Mouse (Mus musculus): ENCODE measurements around the gene Cblb. TPM values are rescaled to one million over a fixed set of nuclear protein-coding genes. Genes with fewer than 3 reads are reported as not detected.

The Cblb gene
- polyA plus RNA-seq, 1 experiment = 26.5 TPM

DNA sequence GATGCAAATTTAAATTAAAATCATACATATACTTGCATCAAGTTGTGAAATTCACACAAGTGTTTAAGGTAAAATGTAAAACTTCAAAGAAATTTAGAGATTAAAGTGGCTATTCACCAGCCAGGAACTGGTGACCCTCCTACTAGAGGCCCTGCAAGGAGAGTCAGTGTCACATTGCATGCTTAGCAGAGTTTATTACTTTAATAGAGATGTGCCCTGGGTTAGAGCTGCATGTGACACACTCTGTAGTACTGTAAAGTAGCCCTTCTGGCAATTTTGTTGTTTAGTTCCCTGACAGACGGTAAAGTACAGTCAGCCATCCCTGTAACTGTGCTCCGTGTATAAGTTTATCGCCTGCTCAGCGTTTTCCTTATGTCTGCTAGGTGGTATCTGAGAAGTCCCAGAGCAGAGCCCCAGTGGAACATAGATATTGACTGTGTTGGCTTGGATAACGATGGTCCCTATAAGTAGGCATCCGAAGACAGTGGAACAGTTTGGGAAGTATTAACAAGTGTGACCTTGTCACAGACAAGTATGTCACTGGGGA lies 129.0 kb downstream of the Cblb start:
- TF ChIP-seq CTCF (IDR thresholded peaks at IDR 0.05; ENCODE audit: borderline replicate concordance, insufficient read depth, low read length) (no peak), POLR2A (IDR thresholded peaks at IDR 0.05; ENCODE audit: low read depth, low read length) (no peak)
- Histone ChIP-seq H3K27ac (ENCODE audit: insufficient read depth, low read length) (no peak overlapping the region), H3K4me1 (ENCODE audit: control insufficient read depth, insufficient read depth, low read length) (no peaks in the 10 kb centered on the region), H3K4me3 (ENCODE audit: insufficient read depth, low read length) (no peak overlapping the region)

GRCm38 (mm10) chr16:52164246-52164645 lies 133.2 kb downstream of the Cblb start:
- TF ChIP-seq POLR2A (IDR thresholded peaks at IDR 0.05; ENCODE audit: low read depth, low read length) (no peak), CTCF (IDR thresholded peaks at IDR 0.05; ENCODE audit: borderline replicate concordance, insufficient read depth, low read length) (no peak)
- H3K4me3 ChIP-seq (ENCODE audit: insufficient read depth, low read length) = no peak overlapping the region
- no peaks in the 10 kb centered on the region for H3K4me1 ChIP-seq (ENCODE audit: control insufficient read depth, insufficient read depth, low read length)
- H3K27ac ChIP-seq (ENCODE audit: insufficient read depth, low read length) = no peak overlapping the region

DNA sequence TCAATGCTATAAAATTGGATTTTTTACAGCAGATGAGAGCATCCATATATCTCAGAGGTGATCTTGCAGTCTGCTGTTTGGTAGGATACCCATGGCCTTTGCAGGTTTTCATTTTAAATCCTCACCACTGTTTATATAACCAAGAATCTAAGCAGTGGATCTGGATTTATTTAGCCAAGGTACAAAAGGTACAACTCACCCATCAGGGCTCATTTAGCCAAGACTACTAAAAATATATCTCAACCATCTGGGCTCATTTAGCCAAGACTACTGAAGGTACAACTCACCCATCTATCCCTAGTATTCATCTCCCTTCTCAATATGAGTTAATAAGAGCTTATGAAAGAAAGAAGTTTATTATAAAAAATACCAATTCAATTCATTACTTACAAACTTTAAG lies 142.2 kb downstream of the Cblb start:
- no peak overlapping the region for H3K27ac ChIP-seq (ENCODE audit: insufficient read depth, low read length)
- TF ChIP-seq POLR2A (IDR thresholded peaks at IDR 0.05; ENCODE audit: low read depth, low read length) (no peak), CTCF (IDR thresholded peaks at IDR 0.05; ENCODE audit: borderline replicate concordance, insufficient read depth, low read length) (no peak)

DNA sequence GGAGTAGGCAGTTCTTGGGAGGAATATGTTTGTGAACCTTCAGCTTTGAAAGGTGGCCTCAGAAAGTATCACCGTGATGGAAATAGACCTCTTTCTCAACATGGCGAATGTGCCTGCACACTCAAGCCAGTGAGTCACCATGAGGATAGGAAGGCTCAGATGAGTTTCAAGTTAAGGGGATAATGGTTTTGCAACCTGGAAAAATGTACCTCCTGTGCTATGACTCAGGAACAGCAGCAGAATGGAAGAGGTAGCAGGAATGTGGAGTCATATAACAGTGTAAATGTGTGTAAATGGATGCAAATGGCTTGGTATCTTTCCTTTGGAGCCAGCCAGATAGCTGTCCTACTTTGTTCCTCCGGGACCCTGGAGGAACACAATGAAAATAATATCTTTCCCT lies 148.8 kb downstream of the Cblb start:
- peaks cover 5% of the 10 kb centered on the region; the same call in 1 of the 2 replicates for H3K4me1 ChIP-seq (ENCODE audit: control insufficient read depth, insufficient read depth, low read length)
- TF ChIP-seq CTCF (IDR thresholded peaks at IDR 0.05; ENCODE audit: borderline replicate concordance, insufficient read depth, low read length) (no peak), POLR2A (IDR thresholded peaks at IDR 0.05; ENCODE audit: low read depth, low read length) (no peak)
- H3K27ac ChIP-seq (ENCODE audit: insufficient read depth, low read length) = no peak overlapping the region; the same call in 1 of the 2 replicates
- H3K4me3 ChIP-seq (ENCODE audit: insufficient read depth, low read length) = no peak overlapping the region

More for the DNA sequence above, 142.2 kb downstream of the Cblb start:
- Histone ChIP-seq H3K4me3 (ENCODE audit: insufficient read depth, low read length) (no peak overlapping the region), H3K4me1 (ENCODE audit: control insufficient read depth, insufficient read depth, low read length) (no peaks in the 10 kb centered on the region)

- Histone ChIP-seq H3K4me1 (ENCODE audit: control insufficient read depth, insufficient read depth, low read length) (peaks cover 5% of the 10 kb centered on the region; the same call in 1 of the 2 replicates), H3K27ac (ENCODE audit: insufficient read depth, low read length) (no peak overlapping the region), H3K4me3 (ENCODE audit: insufficient read depth, low read length) (no peak overlapping the region)
- TF ChIP-seq CTCF (IDR thresholded peaks at IDR 0.05; ENCODE audit: borderline replicate concordance, insufficient read depth, low read length) (peak; percentile 58; the same call in 1 of the 2 replicates), POLR2A (IDR thresholded peaks at IDR 0.05; ENCODE audit: low read depth, low read length) (no peak)
These were observed 151.0 kb downstream of the Cblb start for GRCm38 (mm10) chr16:52182057-52182456.

GRCm38 (mm10) chr16:52184350-52184749 lies 153.3 kb downstream of the Cblb start:
- H3K27ac ChIP-seq (ENCODE audit: insufficient read depth, low read length) = no peak overlapping the region
- no peak for TF ChIP-seq POLR2A (IDR thresholded peaks at IDR 0.05; ENCODE audit: low read depth, low read length)
- TF ChIP-seq CTCF (IDR thresholded peaks at IDR 0.05; ENCODE audit: borderline replicate concordance, insufficient read depth, low read length) = no peak
- peaks cover 5% of the 10 kb centered on the region; the same call in 1 of the 2 replicates for H3K4me1 ChIP-seq (ENCODE audit: control insufficient read depth, insufficient read depth, low read length)
- no peak overlapping the region for H3K4me3 ChIP-seq (ENCODE audit: insufficient read depth, low read length)

GRCm38 (mm10) chr16:52186731-52187130 lies 155.7 kb downstream of the Cblb start:
- Histone ChIP-seq H3K4me3 (ENCODE audit: insufficient read depth, low read length) (no peak overlapping the region), H3K4me1 (ENCODE audit: control insufficient read depth, insufficient read depth, low read length) (no peaks in the 10 kb centered on the region), H3K27ac (ENCODE audit: insufficient read depth, low read length) (no peak overlapping the region)
- TF ChIP-seq CTCF (IDR thresholded peaks at IDR 0.05; ENCODE audit: borderline replicate concordance, insufficient read depth, low read length) (no peak), POLR2A (IDR thresholded peaks at IDR 0.05; ENCODE audit: low read depth, low read length) (no peak)

DNA sequence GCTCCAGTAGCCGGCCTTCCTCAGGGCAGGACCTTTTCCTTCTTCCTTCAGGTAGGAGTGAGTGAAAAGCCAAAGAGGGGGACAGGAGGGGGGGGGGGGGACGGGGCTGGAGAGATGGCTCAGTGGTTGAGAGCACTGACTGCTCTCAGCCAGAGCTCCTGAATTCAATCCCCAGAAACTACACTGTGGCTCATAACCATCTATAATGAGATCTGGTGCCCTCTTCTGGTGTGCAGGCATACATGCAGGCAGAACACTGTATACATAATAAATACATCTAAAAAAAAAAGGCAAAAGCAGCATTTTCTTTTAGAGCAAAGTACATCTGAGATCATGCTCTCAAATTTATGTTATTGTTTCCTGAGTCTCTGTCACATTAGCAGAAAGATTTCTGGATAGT lies 158.1 kb downstream of the Cblb start:
- Histone ChIP-seq H3K4me3 (ENCODE audit: insufficient read depth, low read length) (no peak overlapping the region), H3K27ac (ENCODE audit: insufficient read depth, low read length) (no peak overlapping the region), H3K4me1 (ENCODE audit: control insufficient read depth, insufficient read depth, low read length) (no peaks in the 10 kb centered on the region)
- no peak for TF ChIP-seq CTCF (IDR thresholded peaks at IDR 0.05; ENCODE audit: borderline replicate concordance, insufficient read depth, low read length)
- TF ChIP-seq POLR2A (IDR thresholded peaks at IDR 0.05; ENCODE audit: low read depth, low read length) = no peak

- Histone ChIP-seq H3K4me1 (ENCODE audit: control insufficient read depth, insufficient read depth, low read length) (no peaks in the 10 kb centered on the region), H3K4me3 (ENCODE audit: insufficient read depth, low read length) (no peak overlapping the region), H3K27ac (ENCODE audit: insufficient read depth, low read length) (no peak overlapping the region)
- TF ChIP-seq POLR2A (IDR thresholded peaks at IDR 0.05; ENCODE audit: low read depth, low read length) = no peak
- TF ChIP-seq CTCF (IDR thresholded peaks at IDR 0.05; ENCODE audit: borderline replicate concordance, insufficient read depth, low read length) = no peak
These were observed 159.7 kb downstream of the Cblb start for GRCm38 (mm10) chr16:52190714-52191113.

- H3K4me1 ChIP-seq (ENCODE audit: control insufficient read depth, insufficient read depth, low read length) = peaks cover 2% of the 10 kb centered on the region; the same call in 1 of the 2 replicates
- TF ChIP-seq POLR2A (IDR thresholded peaks at IDR 0.05; ENCODE audit: low read depth, low read length) = no peak
- no peak for TF ChIP-seq CTCF (IDR thresholded peaks at IDR 0.05; ENCODE audit: borderline replicate concordance, insufficient read depth, low read length)
- H3K4me3 ChIP-seq (ENCODE audit: insufficient read depth, low read length) = no peak overlapping the region
- H3K27ac ChIP-seq (ENCODE audit: insufficient read depth, low read length) = no peak overlapping the region
These were observed 163.0 kb downstream of the Cblb start for GRCm38 (mm10) chr16:52194040-52194439.
